24 mouse cellular contexts compared by ENCODE assay signal in genomic region chr13:49027057-49027456, GRCm38 (mm10). TPM values are rescaled to one million over a fixed set of nuclear protein-coding genes. Genes with fewer than 3 reads are reported as not detected.
DNase-seq lines count a peak whose midpoint lies in the region; ATAC-seq and TF ChIP-seq lines count a peak whose summit lies in the region.
"Had no signal": no experiment of that assay in that cellular context is flagged by ENCODE, and none has a peak within 500 bp of the region (broad histone marks: within the 10 kb centered on the region; RNA-seq: fewer than 3 reads in every experiment).

No protein-coding gene starts in this region.

- no peak overlapping the region for H3K9ac ChIP-seq in intestine, embryonic 16.5 days (ENCODE audit: low read depth, low read length)
- H3K9ac ChIP-seq: embryonic facial prominence, embryonic 12.5 days; forebrain, embryonic 13.5 days; forebrain, embryonic 15.5 days; forebrain, postnatal 0 days had no signal

- DNase-seq in ES-CJ7 (ENCODE audit: low read depth, low spot score) (peak; percentile 46), ZHBTc4 (ENCODE audit: low read depth, low spot score) (peak; percentile 66), liver (no peak)
- DNase-seq in hindbrain, embryonic 10.5 days (ENCODE audit: low spot score): no peak
- no peak for DNase-seq in spleen, postnatal 10 days (ENCODE audit: low spot score in 2 of 2)
- no peak for DNase-seq in retina, embryonic 14.5 days (ENCODE audit: low spot score)
- DNase-seq: adrenal gland, adult 2 months; adrenal gland, postnatal 14 days; adrenal gland, postnatal 36 days; B cell, adult 2 months; cerebellum, adult 11-12 months; cerebellum, adult 2 months; cerebellum, adult 9-10 months; cerebellum, postnatal 10 days; cerebellum, postnatal 25 days; forebrain, postnatal 0 days had no signal

- TF ChIP-seq CTCF in small intestine, adult 2 months (IDR thresholded peaks at IDR 0.05; ENCODE audit: extremely low read depth, insufficient read length, insufficient replicate concordance, low read depth, low read length): no peak

- no peak overlapping the region for H3K27ac ChIP-seq in intestine, embryonic 16.5 days (ENCODE audit: low read length)
- H3K27ac ChIP-seq in small intestine, adult 2 months (ENCODE audit: insufficient read depth, low read depth, low read length): 0 out of 2 replicates have a peak overlapping the region, but pooled peaks have one; percentile 10
- no peak overlapping the region for H3K27ac ChIP-seq in hindbrain, embryonic 10.5 days
- H3K27ac ChIP-seq: embryonic facial prominence, embryonic 10.5 days; embryonic facial prominence, embryonic 12.5 days; forebrain, embryonic 13.5 days; forebrain, embryonic 15.5 days had no signal

- peak; percentile 63 for ATAC-seq in intestine, embryonic 16.5 days
- ATAC-seq: CD4-positive, CD25-positive, alpha-beta regulatory T cell, adult 4 months; forebrain, embryonic 13.5 days; forebrain, embryonic 15.5 days; forebrain, postnatal 0 days had no signal

- no peak overlapping the region for H3K4me2 ChIP-seq in intestine, embryonic 16.5 days (ENCODE audit: low read depth, low read length)
- H3K4me2 ChIP-seq: embryonic facial prominence, embryonic 12.5 days; forebrain, embryonic 13.5 days; forebrain, embryonic 15.5 days had no signal

- H3K27me3 ChIP-seq in intestine, embryonic 16.5 days (replicated peaks; ENCODE audit: control insufficient read depth, insufficient read depth, low read length): no peaks in the 10 kb centered on the region
- no peaks in the 10 kb centered on the region for H3K27me3 ChIP-seq in small intestine, adult 2 months (ENCODE audit: control insufficient read depth, insufficient read depth, low read length)
- no peaks in the 10 kb centered on the region for H3K27me3 ChIP-seq in hindbrain, embryonic 10.5 days (ENCODE audit: insufficient read depth, poor library complexity, severe bottlenecking)
- H3K27me3 ChIP-seq: CH12.LX; embryonic facial prominence, embryonic 12.5 days; forebrain, embryonic 13.5 days; forebrain, embryonic 15.5 days had no signal

- peaks cover 6% of the 10 kb centered on the region for H3K4me1 ChIP-seq in intestine, embryonic 16.5 days (ENCODE audit: control insufficient read depth, insufficient read depth, low read length)
- peaks cover 17% of the 10 kb centered on the region for H3K4me1 ChIP-seq in small intestine, adult 2 months (ENCODE audit: control insufficient read depth, insufficient read depth, insufficient read length, low read length)
- peaks cover 14% of the 10 kb centered on the region for H3K4me1 ChIP-seq in hindbrain, embryonic 10.5 days (replicated peaks)
- H3K4me1 ChIP-seq: embryonic facial prominence, embryonic 12.5 days had no signal

- no peaks in the 10 kb centered on the region for H3K36me3 ChIP-seq in intestine, embryonic 16.5 days (ENCODE audit: control insufficient read depth, insufficient read depth, low read length)
- H3K36me3 ChIP-seq in small intestine, adult 2 months (ENCODE audit: control insufficient read depth, insufficient read depth, low read length): no peaks in the 10 kb centered on the region
- no peaks in the 10 kb centered on the region for H3K36me3 ChIP-seq in hindbrain, embryonic 10.5 days
- H3K36me3 ChIP-seq: embryonic facial prominence, embryonic 10.5 days; embryonic facial prominence, embryonic 12.5 days; forebrain, embryonic 15.5 days had no signal

- WGBS in intestine, embryonic 16.5 days: 72% methylated on average over 8 of the region's 8 CpGs
- WGBS in small intestine, adult 2 months: 46% methylated on average over 8 of the region's 8 CpGs
- WGBS in hindbrain, embryonic 10.5 days: 86% methylated on average over 8 of the region's 8 CpGs

- H3K9me3 ChIP-seq in intestine, embryonic 16.5 days (ENCODE audit: control insufficient read depth, low read length): no peaks in the 10 kb centered on the region
- H3K9me3 ChIP-seq in hindbrain, embryonic 10.5 days: no peaks in the 10 kb centered on the region
- H3K9me3 ChIP-seq: embryonic facial prominence, embryonic 10.5 days; embryonic facial prominence, embryonic 12.5 days; forebrain, embryonic 13.5 days; forebrain, embryonic 15.5 days had no signal

- TF ChIP-seq POLR2A in small intestine, adult 2 months (IDR thresholded peaks at IDR 0.05; ENCODE audit: low read depth, low read length): no peak

- H3K4me3 ChIP-seq in intestine, embryonic 16.5 days (ENCODE audit: low read length): no peak overlapping the region
- H3K4me3 ChIP-seq in small intestine, adult 2 months (ENCODE audit: low read depth, low read length): no peak overlapping the region
- no peak overlapping the region for H3K4me3 ChIP-seq in hindbrain, embryonic 10.5 days
- H3K4me3 ChIP-seq: embryonic facial prominence, embryonic 10.5 days; embryonic facial prominence, embryonic 12.5 days; forebrain, embryonic 13.5 days; forebrain, embryonic 15.5 days had no signal

RNA-seq across cellular contexts. Expression of gene Fam120a, which starts 59.2 kb away (rescaled TPM):
- 25.7 and 26.0 TPM in 2 replicates for polyA plus RNA-seq in intestine, embryonic 16.5 days (2015; fragmentation: Nextera tagmentation; extraction: Ambion mirVana)
- 56.5 and 80.1 TPM in 2 replicates for polyA plus RNA-seq in small intestine, adult 2 months (2012; rRNA removed)
- 11.9 and 13.7 TPM in 2 replicates for polyA plus RNA-seq in hindbrain, embryonic 10.5 days (2016; fragmentation: Nextera tagmentation; extraction: Ambion mirVana)

Comparison
In these comparisons a context has a peak if more than half of its experiments do, and no peak if none do; other contexts are left out.
1. DNase-seq: peak in ES-CJ7 (single experiment) and ZHBTc4 (single experiment); none in hindbrain, embryonic 10.5 days (single experiment), spleen, postnatal 10 days (0 of 2), retina, embryonic 14.5 days (single experiment) and liver (single experiment).